Mouse (Mus musculus) thymus, postnatal 10 days (tissue): ENCODE measurements around the gene Nat14.
A peak's percentile ranks its signal among the peaks of the same experiment; 100 is the strongest.
"Not testable (repeated sequence)": the region's sequence is repeated elsewhere in the genome, so short reads cannot be mapped to it uniquely, and the experiment has no call there.

Experiments used
- DNase-seq, 2 experiments: peaks; one replicate each; pipeline ENCODE4 v3.0.0; 2021; ENCODE audit warnings: low spot score in 2 of 2

Nat14 gene

DNA sequence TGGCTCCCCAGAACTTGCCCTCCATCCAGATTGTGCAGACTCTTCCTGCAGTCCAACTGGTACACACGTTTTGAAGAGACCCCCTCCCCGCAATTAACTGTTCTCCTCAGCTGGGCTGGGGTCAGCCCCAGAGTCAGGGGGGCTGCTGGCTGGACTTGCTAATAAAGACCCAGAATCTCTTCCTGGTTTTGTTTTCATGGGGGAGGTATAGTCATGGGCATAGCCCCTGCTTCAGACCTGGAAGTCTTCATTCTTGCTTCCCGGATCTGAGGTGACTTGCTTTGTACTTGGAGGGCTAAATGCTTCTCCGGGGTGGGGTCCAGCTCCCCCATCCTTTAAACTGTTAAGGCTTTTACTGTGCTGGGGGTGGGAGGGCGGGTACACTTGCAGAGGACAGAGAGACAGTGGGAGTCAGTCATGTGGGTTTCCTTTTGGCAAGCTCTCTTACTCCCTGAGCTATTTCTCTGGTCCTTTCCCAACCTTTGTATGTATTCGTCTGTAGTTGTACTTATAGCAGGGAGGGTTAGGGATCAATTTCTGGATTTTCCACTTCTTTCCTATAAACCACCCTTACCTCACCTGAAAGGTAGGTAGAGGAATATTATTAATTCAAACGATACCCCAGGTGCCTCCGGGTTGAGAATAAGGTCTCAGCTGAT is at the start of gene Nat14:
Gene Nat14 (plus strand): TSS at position 205 of the 659 bp plus-strand sequence.
- DNase-seq, result no peak

DNA sequence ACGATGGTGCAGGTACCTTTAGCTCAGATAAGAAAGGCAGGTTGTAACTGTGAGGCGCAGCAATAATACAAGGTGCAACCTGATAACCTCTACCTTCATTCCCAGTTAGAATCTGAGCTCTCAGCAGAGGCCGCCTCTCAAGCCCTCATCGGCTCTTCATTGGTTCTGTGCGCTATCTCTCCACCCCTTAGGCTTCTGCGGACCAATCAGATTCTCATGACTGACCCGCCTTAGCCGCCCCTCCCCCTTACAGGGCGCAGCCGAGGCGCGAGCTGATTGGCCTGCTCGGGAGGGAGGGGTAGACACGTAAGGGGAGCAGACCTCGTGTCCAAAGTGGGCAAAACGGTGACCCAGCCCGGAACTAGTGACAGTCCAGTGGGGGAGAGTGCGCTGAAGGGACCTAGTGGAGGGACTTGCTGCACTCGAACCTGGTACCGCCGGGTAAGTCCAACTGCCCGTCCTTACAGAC is 45.0 kb upstream of the Nat14 start, which contains the start of gene Isoc2a:
Gene Isoc2a (plus strand): TSS at position 401 of the 469 bp plus-strand sequence.
- DNase-seq, result peak; percentile 85

DNA sequence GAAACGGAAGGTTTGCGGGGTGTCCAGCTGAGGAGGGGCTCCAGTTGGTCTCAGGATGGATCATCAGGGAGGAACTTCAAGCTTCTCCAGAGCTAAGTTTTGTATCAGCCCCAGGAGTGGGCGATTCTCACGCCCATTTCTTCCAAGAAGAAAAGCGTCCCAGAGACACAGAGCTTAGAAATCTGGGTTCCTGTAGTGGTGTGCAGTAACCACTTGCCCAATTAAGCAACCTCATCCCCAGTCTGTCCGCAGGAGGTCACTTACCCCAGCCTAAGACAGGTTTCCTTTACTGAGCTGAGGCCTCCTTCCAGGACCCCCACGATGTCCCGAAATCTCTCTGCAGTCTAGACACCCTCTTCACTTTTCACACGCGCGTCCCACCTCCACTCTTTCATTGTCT is 44.6 kb upstream of the Nat14 start:
- no peak for DNase-seq

DNA sequence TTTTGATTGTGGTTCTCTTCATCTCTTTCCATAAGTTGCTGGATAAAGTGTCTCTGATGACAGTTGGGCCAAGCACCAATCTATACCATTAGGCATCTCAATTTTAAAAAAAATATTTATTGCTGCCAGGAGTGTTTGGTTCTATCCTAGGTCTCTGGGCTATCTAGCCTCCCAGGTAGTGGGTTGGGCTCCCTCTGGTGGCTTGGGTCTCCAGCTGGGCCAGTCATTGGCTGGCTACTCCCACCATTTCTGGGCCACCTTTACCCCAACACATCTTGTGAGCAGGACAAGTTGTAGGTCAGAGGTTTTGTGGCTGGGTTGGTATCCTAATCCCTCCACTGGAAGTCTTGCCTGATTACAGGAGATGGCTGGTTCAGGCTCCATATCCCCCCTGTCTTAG is 43.6 kb upstream of the Nat14 start:
- peak in 1 of 2 experiments; percentile 49 for DNase-seq

DNA sequence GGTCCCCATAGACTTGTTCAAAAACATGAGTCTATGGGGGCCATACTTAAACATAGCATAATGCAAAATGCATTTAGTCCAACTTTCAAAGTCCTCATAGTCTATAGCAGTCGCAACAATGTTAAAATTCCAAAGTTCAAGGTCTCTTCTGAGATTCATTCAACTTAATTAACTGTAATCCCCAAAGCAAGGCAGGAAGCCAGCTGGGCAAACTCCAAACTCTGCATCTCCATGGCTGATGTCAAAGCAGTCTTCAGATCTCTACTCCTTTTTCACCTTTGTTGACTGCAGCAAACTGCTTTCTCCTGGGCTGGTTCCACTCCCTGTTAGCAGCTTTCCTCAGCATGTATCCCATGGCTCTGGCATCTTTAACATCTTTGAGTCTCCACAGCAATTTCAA is 42.8 kb upstream of the Nat14 start:
- DNase-seq, result not testable (repeated sequence)

DNA sequence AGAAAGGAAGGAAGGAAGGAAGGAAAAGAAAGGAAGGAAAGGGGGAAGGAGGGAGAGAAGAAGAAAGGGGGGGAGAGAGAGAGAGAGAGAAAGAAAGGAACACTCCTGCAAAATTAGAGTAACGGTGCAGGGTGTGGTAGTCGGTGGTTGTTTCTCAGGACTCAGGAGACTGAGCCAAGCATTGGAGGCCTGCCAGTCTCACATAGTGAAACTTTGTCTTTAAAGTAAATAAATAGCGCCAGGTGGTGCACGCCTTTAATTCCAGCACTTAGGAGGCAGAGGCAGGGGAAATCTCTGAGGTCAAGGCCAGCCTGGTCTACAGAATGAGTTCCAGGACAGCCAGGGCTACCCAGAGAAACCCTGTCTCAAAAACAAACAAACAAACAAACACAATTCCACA is 35.1 kb upstream of the Nat14 start:
- DNase-seq, result no peak

DNA sequence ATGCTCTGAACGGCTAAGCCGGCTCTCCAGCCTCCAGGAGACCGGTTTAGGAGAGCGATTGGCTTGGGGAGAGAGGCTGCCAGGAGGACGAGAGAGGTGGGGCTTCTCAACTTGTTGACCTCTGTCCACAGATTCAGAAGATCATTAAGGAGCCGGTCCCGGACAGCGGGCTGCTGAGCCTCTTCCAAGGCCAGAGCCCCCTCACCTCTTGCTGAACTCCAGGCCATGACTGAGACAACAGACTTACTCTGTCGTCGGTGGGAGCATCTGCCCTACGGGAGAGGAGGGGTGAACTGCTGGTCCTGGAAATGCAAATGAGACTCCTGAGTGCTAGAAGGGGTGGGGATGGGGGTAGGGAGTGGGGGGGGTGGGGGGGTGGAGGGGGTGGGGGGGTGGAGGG is 26.6 kb upstream of the Nat14 start:
- DNase-seq, result no peak

DNA sequence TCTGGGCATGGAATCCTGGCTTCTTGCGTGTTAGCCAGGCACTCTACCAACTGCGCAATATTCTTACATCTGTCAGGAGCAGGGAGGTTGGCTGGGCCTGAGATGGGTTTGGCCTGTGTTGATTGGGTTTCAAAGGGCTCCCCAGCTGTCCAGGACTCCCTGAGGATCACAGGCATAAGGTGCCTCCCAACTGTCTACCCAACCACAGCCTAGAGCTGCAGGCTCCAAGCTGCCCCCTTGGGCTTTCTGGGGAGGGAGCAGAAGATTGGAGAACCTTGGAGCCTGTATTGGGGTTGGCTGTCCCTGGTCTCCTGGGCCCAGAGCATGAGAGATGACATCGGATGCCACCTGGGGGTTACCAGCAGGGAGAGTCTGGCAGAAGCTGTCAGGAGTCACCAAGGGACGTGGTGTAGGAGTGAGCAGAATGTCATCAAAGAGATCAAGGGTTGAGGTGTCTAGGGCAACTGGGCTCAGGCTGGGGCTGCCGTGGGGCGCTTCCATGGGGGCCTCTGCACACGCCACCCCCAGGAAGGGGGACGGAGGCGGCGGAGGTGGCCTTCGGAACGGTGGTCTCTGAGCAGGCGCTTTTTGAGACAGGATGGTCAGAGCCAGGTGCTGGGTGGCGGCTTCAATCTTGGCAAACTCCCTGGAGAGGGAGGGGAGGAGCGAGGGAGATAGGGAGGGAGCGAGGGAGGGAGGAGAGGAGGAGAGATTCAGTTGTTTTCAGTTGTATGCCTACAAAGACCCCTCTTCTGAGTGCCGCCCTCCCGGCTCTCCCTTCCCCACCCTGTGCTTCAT is 22.8 kb upstream of the Nat14 start:
- DNase-seq, result no peak

DNA sequence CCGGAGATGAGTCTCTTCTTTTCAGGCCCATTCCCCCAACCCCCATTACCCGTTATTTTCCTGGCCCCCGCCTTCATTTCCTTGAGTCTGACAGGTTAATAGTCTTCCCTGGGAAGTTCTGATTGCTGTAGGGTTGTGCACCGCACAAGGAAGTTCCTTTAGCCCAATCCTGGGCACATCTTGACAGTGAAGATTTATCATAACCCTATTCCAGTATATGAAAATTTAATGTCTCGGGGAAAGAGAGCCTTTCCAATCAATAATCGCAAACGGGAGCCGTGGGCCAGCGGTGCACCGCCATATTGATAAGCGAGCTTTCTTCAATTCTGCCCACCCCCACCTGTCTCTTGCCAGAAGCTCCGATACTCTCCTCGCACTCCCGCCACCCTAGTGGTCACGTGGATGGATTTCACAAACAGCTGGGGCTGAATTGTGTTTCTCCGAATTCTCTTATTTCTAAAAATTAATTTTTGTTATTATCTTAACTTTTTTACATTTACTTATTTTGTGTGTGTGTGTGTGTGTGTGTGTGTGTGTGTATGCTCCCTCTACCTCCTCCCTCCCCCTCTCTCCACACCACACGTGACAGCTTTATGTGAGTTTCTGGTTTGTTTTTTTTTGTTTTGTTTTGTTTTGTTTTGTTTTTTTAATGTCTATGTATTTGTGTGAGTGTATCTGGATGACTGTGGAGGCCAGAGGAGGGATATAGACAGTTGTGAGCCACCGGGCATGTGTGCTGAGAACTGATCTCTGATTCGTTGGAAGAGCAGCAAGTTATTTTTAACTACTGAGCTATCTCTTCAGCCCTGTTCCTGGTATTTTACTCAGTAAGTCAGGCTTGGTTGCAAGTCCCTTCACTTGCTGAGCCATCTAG is 21.9 kb upstream of the Nat14 start:
- DNase-seq, result no peak

DNA sequence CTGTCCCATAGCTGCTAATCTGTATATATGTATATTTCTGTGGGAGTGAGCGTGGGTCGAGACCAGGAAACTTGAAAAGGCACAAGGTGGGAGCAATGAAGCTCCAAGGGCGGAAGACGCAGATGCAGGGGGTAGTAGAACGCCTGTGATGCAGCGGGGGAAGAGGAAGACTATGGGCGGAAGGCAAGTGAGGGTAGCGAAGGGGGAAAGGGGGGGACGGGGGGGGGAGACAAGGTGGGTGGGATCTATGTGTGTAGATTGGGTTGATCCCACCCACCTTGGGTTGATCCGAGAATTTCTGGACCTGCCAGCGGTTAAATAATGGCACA is 21.3 kb upstream of the Nat14 start:
- no peak for DNase-seq

DNA sequence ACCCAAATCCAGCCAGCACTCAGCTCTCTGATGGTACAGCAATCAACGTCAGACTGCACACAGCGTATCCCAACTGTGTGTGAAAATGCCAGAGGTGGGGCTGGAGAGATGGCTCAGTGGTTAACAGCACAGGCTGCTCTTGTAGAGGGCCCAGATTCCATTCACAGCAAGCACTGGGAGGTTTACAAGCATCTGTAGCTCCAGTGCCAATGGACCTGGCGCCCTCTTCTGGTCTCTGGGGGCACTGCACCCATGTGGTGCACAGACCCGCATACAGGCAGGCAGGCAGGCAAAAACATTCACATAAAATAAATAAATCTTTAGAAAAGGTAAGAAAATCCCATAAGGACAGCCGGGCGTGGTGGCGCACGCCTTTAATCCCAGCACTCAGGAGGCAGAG is 20.7 kb upstream of the Nat14 start:
- DNase-seq, result peak in 1 of 2 experiments; percentile 53

DNA sequence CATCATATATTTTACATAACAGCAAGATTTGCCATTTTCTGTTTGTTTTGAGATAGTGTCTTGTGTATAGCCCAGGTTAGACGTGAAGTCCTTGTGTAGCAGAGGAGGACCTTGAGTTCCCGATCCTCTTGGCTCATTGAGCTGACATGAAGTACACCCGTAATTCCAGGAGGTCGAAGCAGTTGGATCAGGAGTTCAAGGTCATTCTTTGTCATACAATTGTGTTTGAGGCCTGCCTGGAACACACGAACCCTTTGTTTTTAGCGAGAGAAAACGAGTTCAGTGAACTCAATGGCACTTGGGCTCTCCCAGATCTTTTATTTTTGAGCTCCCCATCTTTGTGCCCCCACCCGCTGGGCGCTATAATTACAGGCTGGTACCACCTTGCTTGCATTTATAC is 19.4 kb upstream of the Nat14 start:
- no peak for DNase-seq

DNA sequence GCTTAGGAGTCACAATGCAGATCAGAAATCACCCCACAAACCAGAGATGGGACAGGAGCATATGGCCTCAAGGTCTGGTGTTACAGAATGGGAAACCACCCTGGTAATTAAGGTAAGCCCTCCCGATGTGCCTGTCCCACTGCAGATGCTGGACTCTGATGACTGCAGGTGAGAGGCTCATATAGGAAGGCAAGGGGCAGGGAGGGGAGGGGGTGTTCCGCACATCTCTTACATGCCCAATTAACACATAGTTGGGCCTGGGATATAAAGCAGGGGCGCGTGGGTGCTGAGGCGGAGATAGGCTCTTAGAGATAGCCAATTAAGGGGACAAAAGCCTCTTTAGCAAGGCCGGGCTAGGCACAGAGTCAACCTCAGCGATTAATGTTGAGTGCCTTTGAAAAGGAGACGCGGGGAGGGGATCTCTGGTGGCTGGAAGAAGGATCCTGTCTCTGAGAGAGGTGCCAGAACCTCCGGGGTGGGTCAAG is 15.3 kb upstream of the Nat14 start, which contains the start of gene Gm36210:
Gene Gm36210 (minus strand): TSS at position 51 of the 485 bp plus-strand sequence.
- DNase-seq, result no peak

DNA sequence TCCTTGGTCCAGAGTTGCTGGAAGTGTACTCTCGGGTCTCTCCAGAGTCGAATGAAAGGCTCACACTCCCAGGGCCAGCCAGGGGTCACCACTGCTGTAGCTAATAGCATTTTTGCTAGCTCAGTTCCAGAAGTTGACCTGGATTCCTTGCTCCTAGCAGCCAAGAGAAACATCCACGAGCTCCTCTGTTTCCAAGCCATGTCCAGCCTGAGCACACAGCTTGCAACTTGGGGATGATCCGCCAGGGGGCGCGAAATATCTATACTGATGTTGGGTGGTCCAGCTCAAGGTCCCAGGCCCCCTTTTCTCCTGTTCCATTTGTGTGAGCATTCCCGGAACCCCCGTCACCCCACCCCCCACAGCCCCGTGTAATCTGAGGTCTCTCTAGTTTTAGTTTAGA is 10.3 kb upstream of the Nat14 start:
- DNase-seq, result peak in 1 of 2 experiments; percentile 61

DNA sequence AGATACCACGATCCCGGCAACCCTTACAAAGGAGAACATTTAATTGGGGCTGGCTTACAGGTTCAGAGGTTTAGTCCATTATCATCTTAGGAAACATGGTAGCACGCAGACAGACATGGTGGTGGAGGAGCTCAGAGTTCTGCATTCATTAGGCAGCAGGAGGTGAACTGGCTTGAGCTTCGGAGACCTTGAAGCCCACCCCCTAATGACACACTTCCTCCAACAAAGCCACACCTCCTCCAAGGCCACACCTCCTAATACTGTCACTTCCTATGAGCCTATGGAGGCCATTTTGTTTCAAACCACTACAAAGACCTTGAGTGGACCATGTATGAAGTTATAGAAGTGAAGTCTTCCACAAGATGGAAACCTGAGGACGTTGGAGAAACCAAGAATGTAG is 9.6 kb upstream of the Nat14 start:
- no peak for DNase-seq

DNA sequence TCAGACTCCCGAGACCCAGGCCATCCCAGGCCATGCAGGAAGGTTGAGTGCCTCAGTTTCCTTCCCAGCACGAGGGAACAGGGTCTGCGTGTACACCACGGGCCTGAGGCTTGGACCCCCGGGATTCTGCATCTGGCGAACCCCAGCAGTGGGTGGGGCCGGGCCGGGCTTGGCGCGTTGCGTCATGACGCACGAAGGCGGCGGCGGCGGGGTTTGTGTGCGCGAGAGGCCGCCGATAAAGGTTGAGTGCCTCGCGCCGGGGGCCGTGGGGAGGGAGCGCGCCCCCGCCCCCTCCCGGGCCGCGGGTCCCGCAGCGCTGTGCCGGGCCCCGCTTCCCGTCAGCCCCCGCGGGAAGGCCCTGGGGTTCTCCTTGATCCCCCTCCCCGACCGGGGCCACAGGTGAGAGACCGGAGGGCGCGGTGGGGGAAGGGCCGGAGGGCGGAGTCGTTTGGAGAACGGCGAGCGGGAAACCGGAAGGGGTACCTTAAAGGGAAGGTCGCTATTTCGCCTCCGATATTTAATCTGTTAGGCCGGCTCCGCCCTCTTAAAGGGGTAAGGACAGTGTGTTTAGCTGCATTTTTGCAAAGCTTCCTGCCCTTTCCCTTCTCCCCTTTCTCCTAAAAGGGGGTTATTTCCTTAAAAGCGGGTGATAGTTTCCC is 6.7 kb upstream of the Nat14 start, which contains the start of gene Zfp628:
Gene Zfp628 (plus strand): TSS at position 211 of the 659 bp plus-strand sequence.
- DNase-seq, result peak; percentile 92 to 98

DNA sequence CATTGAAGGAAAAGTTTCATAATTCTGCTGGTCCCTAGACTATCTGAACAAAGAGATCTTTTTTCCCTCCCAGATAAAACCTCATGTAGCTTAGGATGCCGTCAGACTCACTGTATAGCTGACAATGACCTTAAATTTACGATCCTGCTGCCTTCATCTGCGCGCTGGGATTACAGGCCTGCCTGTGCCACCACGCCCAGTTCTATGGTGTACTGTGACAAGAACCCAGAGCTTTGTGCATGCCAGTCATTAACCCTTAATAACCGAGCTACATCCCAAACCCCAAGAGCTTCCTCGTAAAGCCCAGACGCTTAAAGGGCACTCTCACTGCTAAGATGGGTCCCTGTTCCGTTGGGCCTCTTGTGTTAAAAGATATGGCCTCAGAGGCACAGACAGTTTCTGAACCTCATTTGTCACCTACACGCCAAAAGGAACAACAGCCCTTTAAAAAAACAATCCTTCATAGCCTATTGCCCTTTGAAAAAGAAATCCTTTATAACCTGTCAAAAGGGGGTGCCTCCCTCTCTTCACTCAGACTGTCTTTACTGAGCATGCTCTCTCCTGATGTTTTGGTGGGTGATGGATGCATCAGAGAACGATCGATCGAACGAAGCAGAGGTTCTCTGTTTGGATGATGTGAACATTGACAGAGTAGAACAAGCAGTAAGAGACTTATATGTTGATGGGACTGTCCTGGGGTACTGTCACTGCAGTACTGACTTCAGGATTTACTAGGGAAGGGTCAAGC is 6.0 kb upstream of the Nat14 start:
- DNase-seq, result peak in 1 of 2 experiments; percentile 44

DNA sequence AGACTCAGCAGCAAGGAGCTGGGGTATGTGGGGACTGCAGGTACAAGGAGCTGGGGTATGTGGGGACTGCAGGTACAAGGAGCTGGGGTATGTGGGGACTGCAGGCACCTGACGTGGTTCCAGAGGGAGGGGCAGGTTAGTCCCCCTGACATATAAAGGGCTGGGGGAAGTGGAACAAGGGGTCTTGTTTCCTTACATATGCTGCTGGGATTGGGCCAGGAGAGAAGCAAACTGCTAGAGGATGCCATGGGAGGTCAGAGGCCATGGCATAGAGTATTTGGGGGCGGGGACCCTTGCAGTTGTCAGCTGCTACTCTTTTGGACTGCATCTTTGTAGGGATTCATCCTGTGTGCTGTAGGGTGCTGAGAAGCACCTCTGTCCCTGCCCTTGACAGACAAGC is 4.3 kb upstream of the Nat14 start:
- DNase-seq, result no peak

DNA sequence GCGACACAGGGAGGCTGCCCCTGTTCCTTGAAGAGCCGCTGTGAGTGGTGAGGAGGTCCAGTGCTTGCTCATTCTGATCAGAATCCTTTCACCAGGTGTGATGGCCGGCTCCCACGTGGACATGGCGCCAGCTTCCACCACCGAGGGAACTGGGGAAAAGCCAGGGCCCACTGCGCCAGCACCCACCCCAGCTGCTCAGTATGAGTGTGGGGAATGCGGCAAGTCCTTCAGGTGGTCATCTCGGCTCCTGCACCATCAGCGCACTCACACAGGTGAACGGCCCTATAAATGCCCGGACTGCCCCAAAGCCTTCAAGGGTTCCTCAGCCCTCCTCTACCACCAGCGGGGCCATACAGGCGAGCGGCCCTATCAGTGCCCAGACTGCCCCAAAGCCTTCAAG is 3.1 kb upstream of the Nat14 start:
- no peak for DNase-seq

DNA sequence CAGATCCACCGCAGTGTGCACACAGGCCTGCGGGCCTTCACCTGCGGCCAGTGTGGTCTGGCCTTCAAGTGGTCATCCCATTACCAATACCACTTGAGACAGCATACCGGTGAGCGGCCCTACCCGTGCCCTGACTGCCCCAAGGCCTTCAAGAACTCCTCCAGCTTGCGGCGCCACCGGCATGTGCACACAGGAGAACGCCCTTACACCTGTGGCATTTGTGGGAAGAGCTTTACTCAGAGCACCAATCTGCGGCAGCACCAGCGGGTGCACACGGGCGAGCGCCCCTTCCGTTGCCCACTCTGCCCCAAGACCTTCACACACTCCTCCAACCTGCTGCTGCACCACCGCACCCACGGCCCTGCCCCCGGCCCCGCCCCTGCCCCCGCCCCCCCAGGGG is 2.7 kb upstream of the Nat14 start:
- no peak for DNase-seq

DNA sequence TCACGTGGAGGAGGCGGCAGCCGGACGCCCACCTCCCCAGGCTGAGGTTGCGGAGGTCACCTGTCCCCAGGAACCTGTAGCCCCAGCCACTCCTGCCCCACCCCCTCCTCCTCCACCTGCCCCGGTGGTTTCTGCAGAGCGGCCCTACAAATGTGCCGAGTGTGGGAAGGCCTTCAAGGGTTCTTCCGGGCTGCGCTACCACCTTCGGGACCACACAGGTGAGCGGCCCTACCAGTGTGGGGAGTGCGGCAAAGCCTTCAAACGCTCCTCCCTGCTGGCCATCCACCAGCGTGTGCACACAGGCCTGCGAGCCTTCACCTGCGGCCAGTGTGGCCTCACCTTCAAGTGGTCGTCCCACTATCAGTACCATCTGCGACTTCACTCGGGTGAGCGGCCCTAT is 1.9 kb upstream of the Nat14 start:
- DNase-seq, result no peak
